Mouse (Mus musculus) ES-E14 (cell line): ENCODE data around the gene Adh1. TPM values are rescaled to one million over a fixed set of nuclear protein-coding genes. Genes with fewer than 3 reads are reported as not detected.

ENCODE experiments used
- DNase-seq: peaks from one replicate; pipeline ENCODE4 v3.0.0-alpha.2; 2013; ENCODE audit warnings: low read depth, low spot score
- H3K27ac ChIP-seq: 2 replicates; pipeline ENCODE4 v1.5.1; 2012; ENCODE audit warnings: low read depth, mild to moderate bottlenecking, low read length, moderate library complexity, mixed read lengths; ENCODE audit not compliant: poor library complexity, insufficient read depth, severe bottlenecking
- H3K36me3 ChIP-seq: 2 replicates; pipeline ENCODE4 v1.6.1; 2012; ENCODE audit warnings: mild to moderate bottlenecking, low read length, moderate library complexity, mixed read lengths; ENCODE audit not compliant: control insufficient read depth, poor library complexity, insufficient read depth, severe bottlenecking
- H3K4me1 ChIP-seq, 2 experiments: fragments of 150-350 bp in 1 of 2; sonication (generic) in 1 of 2; 2 replicates each; pipeline ENCODE4 v1.6.1; 2012; ENCODE audit warnings: low read length in 2 of 2, mild to moderate bottlenecking in 1 of 2, mixed read lengths in 1 of 2; ENCODE audit not compliant: control insufficient read depth in 2 of 2, insufficient read depth in 2 of 2, poor library complexity in 1 of 2
- H3K4me3 ChIP-seq, 2 experiments: fragments of 150-350 bp in 1 of 2; sonication (generic) in 1 of 2; 2 replicates each; pipeline ENCODE4 v1.5.1; 2012; ENCODE audit warnings: low read length in 2 of 2, low read depth in 1 of 2, mild to moderate bottlenecking in 1 of 2, mixed read lengths in 1 of 2; ENCODE audit not compliant: insufficient read depth in 1 of 2, poor library complexity in 1 of 2, severe bottlenecking in 1 of 2
- H3K9ac ChIP-seq: 2 replicates; pipeline ENCODE4 v1.6.1; 2012; ENCODE audit warnings: low read depth, mild to moderate bottlenecking, low read length, mixed read lengths; ENCODE audit not compliant: poor library complexity, insufficient read depth, severe bottlenecking
- H3K9me3 ChIP-seq: fragments of 150-350 bp; sonication (generic); 2 replicates; pipeline ENCODE4 v1.6.1; 2012; ENCODE audit warnings: low read depth, mild to moderate bottlenecking, low read length; ENCODE audit not compliant: control insufficient read depth, insufficient read depth
- CHD2 ChIP-seq: IDR thresholded peaks from 2 replicates; pipeline ENCODE4 v1.6.1; 2014; ENCODE audit warnings: mild to moderate bottlenecking, low read depth, low read length, inconsistent platforms
- HCFC1 ChIP-seq: IDR thresholded peaks from 2 replicates; pipeline ENCODE4 v1.6.1; 2012; ENCODE audit warnings: low read length, inconsistent platforms, borderline replicate concordance; ENCODE audit not compliant: insufficient read depth
- MAFK ChIP-seq: IDR thresholded peaks from 2 replicates; pipeline ENCODE4 v1.6.1; 2014; ENCODE audit warnings: mild to moderate bottlenecking, low read depth, low read length, inconsistent platforms; ENCODE audit not compliant: insufficient read depth
- ZC3H11A ChIP-seq: IDR thresholded peaks from 2 replicates; pipeline ENCODE4 v1.6.1; 2012; ENCODE audit warnings: low read depth, mild to moderate bottlenecking, inconsistent platforms, low read length, borderline replicate concordance
- ZNF384 ChIP-seq: IDR thresholded peaks from 2 replicates; pipeline ENCODE4 v1.6.1; 2012; ENCODE audit warnings: low read depth, low read length, inconsistent platforms
- in situ Hi-C, 2 experiments: fragments of 600-800 bp; cut with MboI; formaldehyde crosslinking; loops; one replicate each; pipeline ENCODE4 v1.15.1; 2025; ENCODE audit warnings: low sequenced_read_pairs in 2 of 2, inconsistent platforms in 1 of 2; ENCODE audit not compliant: unreplicated experiment in 2 of 2
- total RNA-seq: library from RNA; depleted of rRNA; stranded (reverse); fragments of 300-350 nt; gene quantifications from 2 replicates; pipeline ENCODE4 v1.2.3, GENCODE M21; 2012

Adh1 gene
- total RNA-seq, 1 experiment: 0.36 TPM

DNA sequence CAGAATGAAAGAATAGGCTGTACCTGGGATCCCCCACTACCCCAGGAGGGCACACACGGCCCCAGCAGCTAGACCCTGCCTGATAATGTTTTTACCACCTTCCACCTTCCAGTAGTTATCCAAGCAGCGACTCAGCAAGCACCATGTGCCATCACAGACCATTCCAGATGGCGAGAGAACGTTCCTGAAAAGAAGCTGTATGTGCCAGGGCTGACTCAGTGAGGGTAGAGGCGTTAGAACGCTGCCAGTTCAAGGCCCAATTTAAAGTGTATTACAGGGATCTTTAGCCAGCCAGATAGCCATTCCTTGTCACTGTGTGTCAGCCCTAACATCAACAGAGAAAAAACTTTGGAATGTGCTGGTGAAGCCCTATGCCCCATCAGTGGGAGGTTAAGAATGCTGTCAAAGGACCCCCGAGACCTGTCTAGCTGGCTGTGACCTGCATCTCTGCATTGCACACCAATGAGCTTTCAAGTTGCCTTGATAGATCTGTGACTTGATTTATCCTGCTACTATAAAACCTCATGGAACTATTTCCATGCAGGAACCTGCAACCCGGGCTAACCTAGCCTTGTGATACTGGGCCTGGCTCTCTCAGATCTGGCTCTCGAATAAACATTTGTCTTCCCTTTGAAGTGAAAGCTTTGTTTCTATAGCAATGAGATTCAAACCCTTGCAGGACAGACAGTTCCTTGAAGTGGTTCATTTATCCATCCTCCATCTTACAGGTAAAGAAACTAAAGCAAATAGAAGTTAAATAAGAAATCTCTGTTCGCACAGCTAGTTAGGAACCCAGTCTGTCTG, 44.9 kb downstream of the Adh1 start:
- H3K4me3 ChIP-seq: no peak overlapping the region
- in situ Hi-C loops: no loop called here
- DNase-seq: no peak
- no peaks in the 10 kb centered on the region for H3K9me3 ChIP-seq
- no peak for TF ChIP-seq CHD2
- TF ChIP-seq MAFK: no peak
- TF ChIP-seq HCFC1: no peak
- TF ChIP-seq ZC3H11A: no peak
- no peak for TF ChIP-seq ZNF384
- no peaks in the 10 kb centered on the region for H3K36me3 ChIP-seq
- H3K4me1 ChIP-seq: peaks cover 0 to 2% of the 10 kb centered on the region in 2 experiments; a peak in 1 of 4 replicates
- no peak overlapping the region for H3K9ac ChIP-seq
- no peak overlapping the region for H3K27ac ChIP-seq

- no peak overlapping the region for H3K9ac ChIP-seq
These were observed 45.5 kb downstream of the Adh1 start for GRCm38 (mm10) chr3:138306290-138306683.

DNA sequence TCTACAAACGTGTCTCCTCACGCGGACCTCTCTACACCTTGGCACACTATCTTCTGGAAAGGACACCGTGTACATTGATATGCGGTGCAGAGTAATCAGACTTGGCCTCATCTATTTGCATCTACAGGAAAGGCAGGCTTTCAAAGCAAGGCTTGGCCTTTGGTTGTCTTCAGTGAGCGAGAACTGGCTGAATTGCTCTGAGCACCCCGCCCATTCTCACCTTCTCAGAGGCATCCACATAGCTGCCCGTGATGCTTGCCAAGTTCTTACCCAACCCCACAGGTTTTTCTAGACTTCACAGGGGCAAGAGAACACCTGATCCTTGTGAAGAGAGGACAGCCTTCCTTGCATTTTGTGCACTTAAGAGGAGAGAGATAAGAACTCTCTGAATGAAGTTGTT, 49.1 kb downstream of the Adh1 start:
- H3K4me1 ChIP-seq: 0 out of 4 replicates have a peak, but pooled peaks cover 0 to under 1% of the 10 kb centered on the region in 2 experiments
- TF ChIP-seq ZC3H11A: no peak
- no peak for TF ChIP-seq HCFC1
- TF ChIP-seq CHD2: no peak
- TF ChIP-seq MAFK: no peak
- TF ChIP-seq ZNF384: no peak
- H3K36me3 ChIP-seq: no peaks in the 10 kb centered on the region
- in situ Hi-C loops: no loop called here
- no peak overlapping the region for H3K27ac ChIP-seq
- no peaks in the 10 kb centered on the region for H3K9me3 ChIP-seq
- DNase-seq: no peak
- no peak overlapping the region for H3K4me3 ChIP-seq
- no peak overlapping the region for H3K9ac ChIP-seq

More at GRCm38 (mm10) chr3:138306290-138306683, 45.5 kb downstream of the Adh1 start:
- no peak for TF ChIP-seq ZC3H11A
- TF ChIP-seq ZNF384: no peak
- TF ChIP-seq MAFK: no peak
- TF ChIP-seq HCFC1: no peak
- no peak for TF ChIP-seq CHD2
- H3K4me1 ChIP-seq: peaks cover 0 to 2% of the 10 kb centered on the region in 2 experiments; a peak in 1 of 4 replicates
- H3K36me3 ChIP-seq: no peaks in the 10 kb centered on the region
- no peak overlapping the region for H3K27ac ChIP-seq
- H3K9me3 ChIP-seq: no peaks in the 10 kb centered on the region
- in situ Hi-C loops: no loop called here
- no peak for DNase-seq
- H3K4me3 ChIP-seq: no peak overlapping the region

- Histone ChIP-seq H3K4me1 (no peaks in the 10 kb centered on the region), H3K4me3 (no peak overlapping the region), H3K9ac (no peak overlapping the region), H3K9me3 (no peaks in the 10 kb centered on the region), H3K36me3 (no peaks in the 10 kb centered on the region), H3K27ac (no peak overlapping the region)
- DNase-seq: no peak
- in situ Hi-C loops: no loop called here
- TF ChIP-seq ZC3H11A (no peak), CHD2 (no peak), MAFK (no peak), ZNF384 (no peak), HCFC1 (no peak)
These were observed 50.2 kb downstream of the Adh1 start for GRCm38 (mm10) chr3:138311015-138311414.
